Mouse (Mus musculus) liver, postnatal 0 days (tissue): ENCODE measurements around the gene Med24. TPM values are rescaled to one million over a fixed set of nuclear protein-coding genes. Genes with fewer than 3 reads are reported as not detected.

Experiments
- ATAC-seq: fragments of 200-750 bp; cut with Nextera tagmentation; 2 replicates; pipeline ENCODE4 v1.8.0; 2017; ENCODE audit warnings: mild to moderate bottlenecking, moderate library complexity
- DNase-seq: peaks from one replicate; pipeline ENCODE4 v3.0.0-alpha.2; 2016
- H3K27ac ChIP-seq: fragments of 300-500 bp; sonication (generic); 2 replicates; pipeline ENCODE4 v1.5.1; 2014; ENCODE audit warnings: antibody characterized with exemption, moderate library complexity, mild to moderate bottlenecking, low read depth
- H3K27me3 ChIP-seq: fragments of 300-500 bp; sonication (generic); 2 replicates; pipeline ENCODE4 v1.6.1; 2014; ENCODE audit warnings: low read length, control low read depth, mixed read lengths; ENCODE audit not compliant: insufficient read depth
- H3K36me3 ChIP-seq: fragments of 300-500 bp; sonication (generic); replicated peaks from 2 replicates; pipeline ENCODE4 v1.6.1; 2014; ENCODE audit warnings: mild to moderate bottlenecking, control low read depth, low read length, moderate library complexity, mixed read lengths; ENCODE audit not compliant: insufficient read depth
- H3K4me1 ChIP-seq: fragments of 300-500 bp; sonication (generic); 2 replicates; pipeline ENCODE4 v1.6.1; 2014; ENCODE audit warnings: antibody characterized with exemption, mild to moderate bottlenecking, control low read depth; ENCODE audit not compliant: insufficient read depth
- H3K4me2 ChIP-seq: fragments of 300-500 bp; sonication (generic); 2 replicates; pipeline ENCODE4 v1.6.1; 2014; ENCODE audit warnings: low read depth, mild to moderate bottlenecking, low read length, moderate library complexity, mixed read lengths
- H3K4me3 ChIP-seq: fragments of 300-500 bp; sonication (generic); 2 replicates; pipeline ENCODE4 v1.5.1; 2014; ENCODE audit warnings: low read depth, low read length
- H3K9ac ChIP-seq: fragments of 300-500 bp; sonication (generic); replicated peaks from 2 replicates; pipeline ENCODE4 v1.6.1; 2014; ENCODE audit warnings: mild to moderate bottlenecking, moderate library complexity
- H3K9me3 ChIP-seq: fragments of 300-500 bp; sonication (generic); 2 replicates; pipeline ENCODE4 v1.6.1; 2016; ENCODE audit warnings: mild to moderate bottlenecking, control low read depth, low read length, mixed read lengths
- CTCF ChIP-seq: sonication (generic); IDR thresholded peaks from 2 replicates; pipeline ENCODE4 v1.5.1; 2016; ENCODE audit warnings: antibody characterized with exemption, low read depth
- EP300 ChIP-seq: IDR thresholded peaks from 2 replicates; pipeline ENCODE4 v1.6.1; 2016; ENCODE audit warnings: antibody characterized with exemption, low read depth, mild to moderate bottlenecking
- WGBS: fragments of 180-500 bp; shearing (Covaris S2); extraction: QIAGEN DNeasy Blood & Tissue Kit; methylation state at CpG from one replicate; pipeline ENCODE4 v1.1.7; 2014; ENCODE audit not compliant: insufficient replicate concordance; 5-methylcytosine and 5-hydroxymethylcytosine counted together
- polyA plus RNA-seq: library from polyadenylated mRNA; unstranded; fragments of >200 nt; fragmentation: Nextera tagmentation; extraction: Ambion mirVana; gene quantifications from 2 replicates; pipeline ENCODE4 v1.2.1, GENCODE M21; 2015

The Med24 gene
- polyA plus RNA-seq, 1 experiment from 2014 or later: 10.9 TPM

GRCm38 (mm10) chr11:98766816-98767215, 37.6 kb upstream of the Med24 start:
- H3K4me1 ChIP-seq: peaks cover 44% of the 10 kb centered on the region
- peak; percentile 16 for DNase-seq
- H3K36me3 ChIP-seq: peaks cover 28% of the 10 kb centered on the region
- no peaks in the 10 kb centered on the region for H3K9me3 ChIP-seq
- no peak overlapping the region for H3K4me3 ChIP-seq
- no peaks in the 10 kb centered on the region for H3K27me3 ChIP-seq
- no peak; the same call in 1 of the 2 replicates for ATAC-seq
- TF ChIP-seq EP300: no peak
- TF ChIP-seq CTCF: no peak
- peak overlapping the region; percentile 66 for H3K4me2 ChIP-seq
- H3K9ac ChIP-seq: no peak overlapping the region
- H3K27ac ChIP-seq: no peak overlapping the region
- 67% methylated on average over 5 of the region's 5 CpGs for WGBS

GRCm38 (mm10) chr11:98766346-98766745, 37.1 kb upstream of the Med24 start:
- H3K27me3 ChIP-seq: no peaks in the 10 kb centered on the region
- peaks cover 26% of the 10 kb centered on the region for H3K36me3 ChIP-seq
- H3K9ac ChIP-seq: no peak overlapping the region
- H3K27ac ChIP-seq: no peak overlapping the region
- no peak overlapping the region for H3K4me3 ChIP-seq
- WGBS: 56% methylated on average over 1 of the region's 2 CpGs
- ATAC-seq (no peak), DNase-seq (no peak)
- H3K4me1 ChIP-seq: peaks cover 42% of the 10 kb centered on the region
- no peak overlapping the region for H3K4me2 ChIP-seq
- no peak for TF ChIP-seq EP300
- TF ChIP-seq CTCF: no peak
- H3K9me3 ChIP-seq: no peaks in the 10 kb centered on the region

- Histone ChIP-seq H3K9ac (no peak overlapping the region), H3K36me3 (peaks cover 24% of the 10 kb centered on the region), H3K4me3 (no peak overlapping the region), H3K27me3 (no peaks in the 10 kb centered on the region), H3K4me2 (no peak overlapping the region), H3K27ac (0 out of 2 replicates have a peak overlapping the region, but pooled peaks have one; percentile 22), H3K4me1 (peaks cover 42% of the 10 kb centered on the region), H3K9me3 (no peaks in the 10 kb centered on the region)
- no peak for ATAC-seq
- WGBS: 44% methylated on average over 8 of the region's 9 CpGs
- no peak for TF ChIP-seq EP300
- TF ChIP-seq CTCF: no peak
- DNase-seq: no peak
These were observed 36.4 kb upstream of the Med24 start for GRCm38 (mm10) chr11:98765421-98766309.

- ATAC-seq: no peak
- Histone ChIP-seq H3K36me3 (peaks cover 23% of the 10 kb centered on the region), H3K27ac (no peak overlapping the region), H3K9me3 (no peaks in the 10 kb centered on the region), H3K4me2 (no peak overlapping the region), H3K27me3 (no peaks in the 10 kb centered on the region), H3K4me1 (peaks cover 38% of the 10 kb centered on the region), H3K9ac (no peak overlapping the region), H3K4me3 (no peak overlapping the region)
- no peak for DNase-seq
- TF ChIP-seq EP300 (no peak), CTCF (no peak)
These were observed 35.5 kb upstream of the Med24 start for GRCm38 (mm10) chr11:98764746-98765145.

- Histone ChIP-seq H3K9me3 (no peaks in the 10 kb centered on the region), H3K4me3 (no peak overlapping the region), H3K4me1 (peaks cover 32% of the 10 kb centered on the region), H3K4me2 (no peak overlapping the region), H3K9ac (no peak overlapping the region), H3K36me3 (peaks cover 18% of the 10 kb centered on the region), H3K27me3 (no peaks in the 10 kb centered on the region), H3K27ac (no peak overlapping the region)
- ATAC-seq: no peak
- no peak for DNase-seq
- TF ChIP-seq EP300 (no peak), CTCF (no peak)
- WGBS: 82% methylated on average over 18 of the region's 18 CpGs
These were observed 34.9 kb upstream of the Med24 start for GRCm38 (mm10) chr11:98764091-98764490.

- Histone ChIP-seq H3K9ac (no peak overlapping the region), H3K9me3 (no peaks in the 10 kb centered on the region), H3K27ac (no peak overlapping the region), H3K4me2 (no peak overlapping the region), H3K4me3 (no peak overlapping the region), H3K4me1 (peaks cover 26% of the 10 kb centered on the region), H3K36me3 (peaks cover 15% of the 10 kb centered on the region), H3K27me3 (no peaks in the 10 kb centered on the region)
- whole genome bisulfite sequencing: 85% methylated on average over 8 of the region's 8 CpGs
- TF ChIP-seq CTCF (no peak), EP300 (no peak)
- no peak for DNase-seq
- ATAC-seq: no peak
These were observed 34.2 kb upstream of the Med24 start for GRCm38 (mm10) chr11:98763502-98763861.
